Mouse (Mus musculus) embryonic fibroblast, embryonic 13.5 days (primary cell): ENCODE data around the gene Mroh3.

ENCODE experiments used
- CTCF ChIP-seq: IDR thresholded peaks from 2 replicates; pipeline ENCODE4 v1.5.1; 2011; ENCODE audit warnings: mild to moderate bottlenecking, control low read depth, low read length, moderate library complexity, borderline replicate concordance; ENCODE audit not compliant: insufficient read depth
- POLR2A ChIP-seq: IDR thresholded peaks from 2 replicates; pipeline ENCODE4 v1.6.1; 2011; ENCODE audit warnings: low read depth, mild to moderate bottlenecking, control low read depth, low read length, moderate library complexity

- TF ChIP-seq CTCF (no peak), POLR2A (no peak)
These were observed 37.0 kb upstream of the Mroh3 start for GRCm38 (mm10) chr1:136249662-136250061.
